Mouse (Mus musculus): Measurements from ENCODE around the gene Pcnx3.

GRCm38 (mm10) chr19:5637069-5638047, 51.4 kb downstream of the Pcnx3 start, which contains the start of gene Rela:
- TF ChIP-seq CTCF (IDR thresholded peaks at IDR 0.05; ENCODE audit: control insufficient read depth, insufficient read depth, insufficient read length) (no peak), MAX (IDR thresholded peaks at IDR 0.05) (peak; percentile 77), MYOG (IDR thresholded peaks at IDR 0.05; ENCODE audit: control insufficient read depth, extremely low read depth, insufficient read length) (no peak), FOSL1 (IDR thresholded peaks at IDR 0.05; ENCODE audit: insufficient read depth, low read length, poor library complexity, severe bottlenecking) (no peak), USF1 (IDR thresholded peaks at IDR 0.05; ENCODE audit: low read depth) (no peak), CEBPB (IDR thresholded peaks at IDR 0.05; ENCODE audit: low read depth) (no peak), MYOD1 (IDR thresholded peaks at IDR 0.05; ENCODE audit: control insufficient read depth, insufficient read length, low read depth) (no peak)
